Mouse (Mus musculus) kidney, postnatal 25 days (tissue): ENCODE results near the gene Sbk2.
A peak's percentile ranks its signal among the peaks of the same experiment; 100 is the strongest.

ENCODE experiments used
- DNase-seq, 2 experiments: peaks; one replicate each; pipeline ENCODE4 v3.0.0; 2021; ENCODE audit warnings: mixed read lengths in 2 of 2

Gene Sbk2

DNA sequence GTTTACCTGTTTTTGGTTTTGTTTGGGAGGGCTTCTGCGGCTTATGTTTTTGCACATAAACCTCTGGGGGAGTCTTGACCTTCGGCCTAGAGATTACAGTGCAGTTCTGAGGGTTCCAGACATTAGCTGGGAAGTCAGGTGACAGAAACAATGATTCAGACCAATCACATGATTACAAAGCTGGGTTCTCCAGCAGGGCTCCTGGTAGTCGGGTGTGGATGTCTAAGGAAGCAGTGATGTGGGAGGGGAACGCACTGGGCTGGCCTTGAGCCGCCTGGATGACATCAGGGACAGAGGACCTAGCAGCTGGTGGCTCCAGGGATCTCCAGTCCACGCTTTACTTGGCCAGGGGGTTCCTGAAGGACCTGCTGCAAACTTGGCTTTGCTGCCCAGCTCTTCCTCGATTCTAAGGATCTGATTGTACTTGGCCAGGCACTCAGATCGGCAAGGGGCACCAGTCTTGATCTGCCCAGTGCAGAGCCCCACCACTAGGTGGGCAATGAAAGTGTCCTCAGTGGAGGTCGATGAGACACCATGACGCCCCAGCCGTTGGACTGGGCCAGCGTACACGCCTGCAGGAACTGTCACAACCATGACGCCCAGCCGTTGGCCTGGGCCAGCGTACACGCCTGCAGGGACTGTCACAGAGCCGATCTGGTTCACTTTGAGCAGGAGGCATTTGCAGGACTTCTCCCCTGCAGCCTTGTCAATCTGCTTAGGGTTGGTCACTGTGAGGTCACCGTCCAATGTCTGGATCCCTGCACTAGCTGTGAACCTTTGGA is 13.5 kb downstream of the Sbk2 start:
- DNase-seq = no peak

DNA sequence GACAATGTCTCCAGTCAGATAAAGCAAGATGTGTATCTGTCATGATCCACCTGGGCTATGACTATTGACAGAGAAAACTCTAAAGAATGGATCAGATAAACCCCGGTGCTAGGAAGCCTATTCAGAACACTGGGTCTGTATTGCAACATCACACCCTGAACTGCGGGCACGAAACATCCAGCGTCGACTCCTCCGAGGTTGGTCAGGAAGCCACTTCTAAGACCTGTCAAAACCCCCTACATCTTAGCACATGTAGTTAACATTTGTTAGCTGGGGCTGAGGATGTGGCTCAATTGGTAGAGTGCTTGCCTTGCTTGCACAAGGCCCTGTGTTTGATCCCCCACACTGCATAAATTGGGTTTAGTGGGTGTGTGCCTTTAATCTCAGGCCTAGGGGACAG is 15.8 kb downstream of the Sbk2 start:
- DNase-seq = no peak

DNA sequence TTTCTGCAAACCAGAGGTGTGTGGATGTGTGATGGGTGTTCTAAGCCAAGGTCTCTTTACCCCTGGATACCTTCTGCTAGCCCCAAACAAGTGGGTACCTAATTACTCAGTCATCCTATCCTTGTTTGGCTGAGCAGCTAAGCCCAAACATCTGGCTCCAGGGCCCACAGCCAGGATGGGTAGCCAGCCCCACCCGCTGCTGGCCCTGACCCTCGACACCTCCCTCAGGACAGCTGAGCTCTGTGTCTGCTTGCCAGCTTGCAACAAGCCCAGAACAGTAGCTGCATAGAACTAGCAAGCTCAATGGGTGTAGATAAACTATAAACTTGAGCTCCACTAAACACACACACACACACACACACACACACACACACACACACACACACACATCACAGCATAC is 16.4 kb downstream of the Sbk2 start:
- DNase-seq = no peak

DNA sequence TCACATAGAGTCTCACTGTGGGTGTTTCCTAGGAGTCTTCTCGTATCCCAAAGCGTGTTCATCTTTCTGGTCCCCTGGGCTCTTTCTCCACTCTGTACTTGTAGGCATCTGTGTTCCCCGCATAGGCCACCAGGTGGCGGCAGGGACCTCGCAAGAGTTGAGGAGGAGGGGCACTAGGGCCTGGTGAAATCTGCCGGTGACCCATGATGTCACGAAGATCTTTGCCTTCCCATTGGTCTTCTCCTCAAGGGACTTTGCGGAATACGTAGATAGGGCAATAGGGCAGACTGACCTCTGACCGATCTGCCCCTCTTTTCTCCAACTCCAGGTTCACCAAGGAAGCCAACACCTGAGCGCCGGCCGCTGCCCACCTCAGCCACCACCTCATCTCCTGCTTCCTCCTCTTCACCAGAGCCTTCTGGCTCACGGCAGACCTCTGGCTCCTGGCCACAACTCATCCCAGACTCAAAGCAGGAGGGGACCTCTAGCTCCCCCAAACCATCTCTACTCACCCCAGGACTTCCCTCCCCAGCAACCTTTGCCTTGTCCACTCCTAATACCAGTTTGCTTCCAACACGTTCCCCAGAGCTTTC is 20.9 kb downstream of the Sbk2 start:
- peak; percentile 94 to 96 for DNase-seq

DNA sequence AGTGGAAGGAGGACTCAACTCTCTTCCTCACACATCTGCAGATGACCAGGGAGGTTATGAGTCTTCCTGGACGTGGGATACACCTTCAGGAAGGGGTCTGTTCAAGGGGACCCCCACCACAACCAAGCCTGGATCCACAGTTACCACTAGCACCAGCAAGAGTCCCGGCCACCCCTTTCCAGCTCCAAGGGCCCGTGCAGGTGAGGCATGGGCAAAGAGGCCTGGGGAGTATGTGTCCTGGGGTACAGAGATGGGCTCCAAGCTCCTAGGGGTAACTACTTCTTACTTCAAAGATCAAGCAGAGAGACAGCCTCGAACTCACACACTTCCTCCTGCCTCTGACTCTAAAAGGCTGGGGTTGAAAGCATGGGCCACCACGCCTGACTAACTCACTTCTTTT is 21.5 kb downstream of the Sbk2 start:
- DNase-seq = no peak

DNA sequence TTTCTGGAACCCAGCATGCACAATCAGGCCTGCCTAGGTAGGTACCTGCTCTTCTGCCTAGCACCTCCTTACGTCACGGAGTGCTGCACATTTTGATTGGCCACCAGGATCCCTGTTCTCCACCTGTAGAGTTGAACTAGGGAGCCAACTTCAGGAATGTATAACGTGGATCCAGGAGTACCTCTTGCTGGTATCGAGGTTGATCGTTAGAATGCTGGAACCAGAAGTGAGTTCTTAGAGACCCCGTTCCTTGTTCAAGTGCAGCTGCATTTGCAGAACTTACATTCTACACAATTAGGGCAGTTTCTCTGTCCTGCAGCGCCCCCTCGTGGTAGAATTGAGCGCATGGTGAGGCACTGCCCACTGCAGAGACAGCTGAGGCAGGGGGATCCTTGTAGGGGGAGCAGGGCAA is 24.1 kb downstream of the Sbk2 start:
- DNase-seq = peak; percentile 88 to 90

DNA sequence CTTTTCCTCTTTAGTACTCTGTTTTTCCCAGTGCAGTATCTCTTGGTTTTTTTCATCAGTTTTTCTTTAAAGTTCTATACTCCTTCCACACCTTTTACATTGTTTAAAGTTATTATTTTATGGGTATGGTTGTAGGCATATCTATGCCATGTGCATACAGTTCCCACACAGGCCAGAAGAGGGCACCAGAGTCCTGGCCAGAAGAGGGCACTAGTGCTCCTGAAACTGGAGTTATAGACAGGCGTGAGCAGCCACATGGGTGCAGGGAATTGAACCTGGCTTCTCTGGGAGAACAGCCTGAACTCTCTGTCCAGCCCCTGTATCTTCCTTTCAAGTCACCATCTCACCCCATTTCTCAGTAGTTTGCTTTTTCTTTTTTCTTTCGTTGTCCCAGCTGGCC is 25.8 kb downstream of the Sbk2 start:
- DNase-seq = peak; percentile 67 to 87

DNA sequence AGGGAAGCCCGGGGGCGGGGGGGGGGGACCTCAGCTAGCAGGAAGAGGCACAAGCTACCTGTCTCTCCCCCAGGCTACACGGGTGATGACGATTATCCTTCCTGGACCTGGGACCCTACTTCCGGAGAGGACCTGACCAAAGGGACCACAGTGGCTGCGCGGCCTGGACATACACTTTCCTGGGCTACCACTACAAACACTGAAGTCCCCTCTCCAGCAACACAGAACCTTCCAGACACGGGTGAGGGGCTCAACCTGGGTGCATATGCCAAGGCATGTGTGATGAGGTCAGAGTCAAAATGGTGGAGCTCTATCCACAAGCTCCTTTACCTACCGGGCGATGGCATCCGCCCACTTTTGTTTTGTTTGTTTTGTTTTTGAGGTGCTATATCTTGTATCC is 26.8 kb downstream of the Sbk2 start:
- no peak for DNase-seq

DNA sequence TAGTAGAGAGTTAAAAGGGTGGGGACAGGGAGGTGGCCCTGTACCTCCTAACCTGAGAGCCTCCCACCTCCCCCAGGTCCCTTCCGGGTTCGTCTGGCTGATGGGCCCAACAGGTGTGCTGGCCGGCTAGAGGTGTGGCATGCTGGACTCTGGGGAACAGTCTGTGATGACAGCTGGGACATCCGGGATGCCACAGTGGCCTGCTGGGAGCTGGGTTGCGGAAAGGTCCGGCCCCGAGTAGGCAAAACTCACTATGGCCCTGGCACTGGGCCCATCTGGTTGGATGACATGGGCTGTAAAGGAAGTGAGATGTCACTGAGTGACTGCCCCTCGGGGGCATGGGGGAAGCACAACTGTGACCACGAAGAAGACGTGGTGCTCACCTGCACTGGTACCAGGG is 27.4 kb downstream of the Sbk2 start:
- no peak for DNase-seq

DNA sequence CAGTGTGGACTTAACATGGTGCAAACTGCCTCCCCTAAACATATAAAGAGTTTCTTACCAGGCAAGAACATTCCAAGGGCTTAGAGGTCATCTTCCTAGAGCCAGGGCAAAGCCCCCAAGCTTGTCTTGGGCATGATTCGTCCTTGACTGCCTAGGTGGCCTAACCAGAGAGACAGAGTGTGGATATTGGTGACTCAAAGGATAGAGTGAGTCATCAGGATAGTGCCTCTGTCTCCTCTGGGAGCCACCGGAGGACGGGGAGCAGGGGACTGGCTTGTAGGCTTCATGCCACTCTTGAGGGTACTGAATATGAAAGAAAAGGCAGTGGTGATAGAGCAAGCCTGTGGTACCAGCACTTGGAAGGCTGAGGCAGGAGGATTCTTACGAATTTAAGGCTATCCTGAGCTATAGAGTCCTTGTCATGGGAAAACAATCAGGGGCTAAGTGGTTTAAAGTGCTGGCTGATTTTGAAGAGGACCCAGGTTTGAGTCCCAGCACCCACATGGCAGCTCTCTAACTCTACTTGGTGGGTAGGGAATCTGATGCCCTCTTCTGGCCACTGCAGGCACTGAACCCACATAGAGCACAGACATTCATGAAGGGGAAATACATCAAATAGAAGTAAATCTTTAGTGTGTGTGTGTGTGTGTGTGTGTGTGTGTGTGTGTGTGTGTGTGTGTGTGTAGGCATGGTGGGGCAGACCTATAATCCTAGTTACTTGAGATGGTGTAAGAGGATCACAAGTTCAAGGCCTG is 29.9 kb downstream of the Sbk2 start:
- no peak for DNase-seq

DNA sequence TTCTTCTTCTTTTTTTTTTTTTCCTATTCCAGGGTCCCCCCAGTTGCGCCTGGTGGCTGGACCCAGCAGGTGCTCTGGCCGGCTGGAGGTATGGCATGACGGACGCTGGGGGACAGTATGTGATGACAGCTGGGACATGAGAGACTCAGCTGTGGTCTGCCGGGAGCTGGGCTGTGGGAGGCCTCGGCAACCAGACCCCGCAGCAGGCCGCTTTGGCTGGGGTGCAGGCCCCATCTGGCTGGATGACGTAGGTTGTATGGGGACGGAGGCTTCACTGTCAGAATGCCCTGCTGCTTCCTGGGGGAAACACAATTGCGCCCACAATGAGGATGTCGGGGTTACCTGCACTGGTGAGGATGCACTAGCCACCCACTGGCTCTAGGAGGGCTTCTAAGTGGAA is 31.1 kb downstream of the Sbk2 start:
- DNase-seq = no peak

DNA sequence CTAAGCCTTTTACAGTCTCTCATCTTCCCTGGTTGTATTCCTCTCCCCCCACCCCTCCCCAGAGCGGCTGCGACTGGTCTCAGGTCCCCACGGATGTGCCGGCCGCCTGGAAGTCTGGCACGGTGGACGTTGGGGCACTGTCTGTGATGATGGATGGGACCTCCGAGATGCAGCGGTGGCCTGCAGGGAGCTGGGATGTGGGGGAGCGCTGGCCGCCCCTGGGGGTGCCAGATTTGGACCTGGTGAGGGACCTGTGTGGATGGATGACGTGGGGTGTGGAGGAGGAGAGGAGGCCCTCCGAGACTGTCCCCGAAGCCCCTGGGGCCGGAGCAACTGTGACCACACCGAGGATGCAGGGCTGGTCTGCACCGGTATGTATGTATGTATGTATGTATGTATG is 35.9 kb downstream of the Sbk2 start:
- DNase-seq = no peak

DNA sequence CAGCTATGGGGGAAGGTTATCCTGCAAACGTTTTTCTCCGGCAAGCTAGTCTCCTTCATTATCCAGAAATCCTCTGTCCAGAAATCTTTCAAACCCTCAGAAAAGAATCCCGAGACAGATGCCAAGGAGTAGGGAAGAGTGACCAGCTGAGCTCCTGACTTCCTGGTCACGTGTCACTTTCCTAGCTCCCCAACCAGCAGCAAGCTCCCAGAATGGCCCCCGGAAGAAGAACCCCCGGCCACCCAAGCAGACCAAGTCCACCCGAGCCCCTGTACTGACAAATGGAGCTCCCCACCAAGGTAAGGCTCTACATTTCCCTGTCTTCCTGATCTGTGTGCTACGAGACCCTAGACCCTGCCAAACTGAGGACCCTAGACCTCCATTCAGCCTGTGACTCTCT is 36.5 kb downstream of the Sbk2 start:
- no peak for DNase-seq

DNA sequence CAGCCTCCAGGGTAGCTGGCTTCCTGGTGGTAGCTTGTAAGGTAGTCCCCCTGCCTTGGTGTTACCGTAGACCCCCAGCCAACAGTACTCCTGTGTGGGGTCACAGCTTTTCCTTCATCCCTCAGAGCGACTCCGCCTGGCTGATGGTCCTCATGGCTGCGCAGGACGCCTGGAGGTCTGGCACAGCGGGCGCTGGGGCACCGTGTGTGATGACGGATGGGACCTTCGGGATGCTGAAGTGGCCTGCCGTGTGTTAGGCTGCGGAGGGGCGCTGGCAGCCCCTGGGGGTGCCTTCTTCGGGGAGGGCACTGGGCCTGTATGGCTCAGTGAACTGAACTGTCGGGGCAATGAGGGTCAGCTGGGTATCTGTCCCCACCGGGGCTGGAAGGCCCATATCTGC is 37.4 kb downstream of the Sbk2 start:
- DNase-seq = no peak

DNA sequence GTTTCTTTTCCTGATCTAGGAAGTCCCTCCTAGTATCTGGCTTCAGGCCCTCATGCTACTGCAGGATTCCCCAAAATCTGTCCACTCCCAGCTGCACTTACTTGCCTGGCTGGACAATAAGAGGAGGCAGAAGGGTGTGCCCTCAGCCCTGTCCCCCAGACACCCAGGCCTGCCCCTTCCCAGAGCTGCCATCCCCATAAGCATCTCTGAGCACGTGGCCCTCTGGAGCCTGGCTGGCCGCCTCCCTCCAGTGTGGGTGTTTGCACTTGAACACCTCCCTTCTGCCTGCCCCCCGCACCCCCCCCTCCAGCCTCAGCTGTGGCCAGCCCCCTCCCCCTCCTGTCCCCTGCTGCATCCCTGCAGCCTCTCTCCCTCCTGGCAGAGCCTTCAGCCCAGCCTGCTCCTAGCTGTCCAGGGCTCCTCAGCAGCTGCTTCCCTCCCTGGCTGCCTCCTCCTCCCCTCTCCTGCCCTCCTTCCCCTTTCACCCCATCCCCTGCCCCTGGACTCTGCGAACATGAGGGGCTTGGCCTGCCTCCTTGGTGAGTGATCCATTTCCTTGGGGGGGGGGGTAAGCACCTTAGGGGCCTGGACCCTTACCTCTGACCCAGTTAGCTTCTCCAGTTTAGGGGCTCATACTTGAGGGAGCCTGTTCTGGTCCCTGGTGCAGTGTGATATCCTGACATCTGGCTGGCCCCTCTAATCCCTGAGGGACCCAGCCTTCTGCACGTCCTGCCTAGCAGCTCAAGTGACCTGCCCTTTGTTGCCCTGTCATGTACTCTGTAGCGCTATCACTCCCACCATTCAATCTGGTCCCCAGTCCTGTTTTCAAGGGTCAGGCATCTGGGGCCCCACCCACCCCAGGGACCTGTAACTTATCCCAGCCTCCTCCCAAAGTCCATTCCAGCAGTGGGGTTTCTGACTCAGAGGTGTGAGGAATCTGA is 38.5 kb downstream of the Sbk2 start, which contains the start of gene Ssc5d:
Gene Ssc5d, plus strand, starts transcription at position 345 of the 941 bp plus-strand sequence.
- DNase-seq = peak in 1 of 2 experiments; percentile 56

DNA sequence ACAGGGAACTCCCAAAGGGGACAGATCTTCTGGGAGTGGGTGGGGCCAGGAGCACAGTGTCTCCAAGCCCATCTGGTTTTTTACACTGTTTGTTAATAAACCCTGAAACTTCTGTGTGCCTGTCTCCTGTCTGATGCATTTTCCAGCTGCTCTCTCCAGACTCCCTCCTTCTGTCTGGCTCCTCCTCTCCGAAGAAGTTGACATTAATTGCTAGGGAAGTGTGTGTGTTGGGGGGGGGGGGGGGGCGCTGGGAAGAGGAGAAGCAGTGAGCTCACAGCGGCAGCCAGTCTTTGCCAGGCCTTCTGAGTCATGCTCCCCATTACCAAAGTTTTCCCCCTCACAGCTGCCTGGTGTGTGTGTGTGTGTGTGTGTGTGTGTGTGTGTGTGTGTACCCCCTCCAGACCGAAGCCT is 39.3 kb downstream of the Sbk2 start:
- no peak for DNase-seq

DNA sequence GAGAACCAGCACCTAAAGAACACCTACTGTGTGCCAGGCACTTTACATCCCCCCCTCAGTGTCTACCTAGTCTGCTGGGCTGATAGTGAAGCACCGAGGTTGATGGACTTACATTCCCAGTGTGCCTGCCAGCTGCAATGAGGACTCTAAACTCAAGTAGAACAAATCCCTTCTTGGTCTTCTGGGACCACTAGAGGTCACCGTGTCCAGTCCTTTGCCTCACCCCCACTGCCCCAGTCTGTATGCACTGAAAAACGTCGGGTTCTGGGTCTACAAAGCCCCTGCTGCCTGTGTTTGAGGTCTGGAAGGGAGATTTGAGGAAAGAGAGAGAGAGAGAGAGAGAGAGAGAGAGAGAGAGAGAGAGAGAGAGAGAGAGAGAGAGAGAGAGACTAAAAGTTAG is 39.7 kb downstream of the Sbk2 start:
- DNase-seq = no peak

DNA sequence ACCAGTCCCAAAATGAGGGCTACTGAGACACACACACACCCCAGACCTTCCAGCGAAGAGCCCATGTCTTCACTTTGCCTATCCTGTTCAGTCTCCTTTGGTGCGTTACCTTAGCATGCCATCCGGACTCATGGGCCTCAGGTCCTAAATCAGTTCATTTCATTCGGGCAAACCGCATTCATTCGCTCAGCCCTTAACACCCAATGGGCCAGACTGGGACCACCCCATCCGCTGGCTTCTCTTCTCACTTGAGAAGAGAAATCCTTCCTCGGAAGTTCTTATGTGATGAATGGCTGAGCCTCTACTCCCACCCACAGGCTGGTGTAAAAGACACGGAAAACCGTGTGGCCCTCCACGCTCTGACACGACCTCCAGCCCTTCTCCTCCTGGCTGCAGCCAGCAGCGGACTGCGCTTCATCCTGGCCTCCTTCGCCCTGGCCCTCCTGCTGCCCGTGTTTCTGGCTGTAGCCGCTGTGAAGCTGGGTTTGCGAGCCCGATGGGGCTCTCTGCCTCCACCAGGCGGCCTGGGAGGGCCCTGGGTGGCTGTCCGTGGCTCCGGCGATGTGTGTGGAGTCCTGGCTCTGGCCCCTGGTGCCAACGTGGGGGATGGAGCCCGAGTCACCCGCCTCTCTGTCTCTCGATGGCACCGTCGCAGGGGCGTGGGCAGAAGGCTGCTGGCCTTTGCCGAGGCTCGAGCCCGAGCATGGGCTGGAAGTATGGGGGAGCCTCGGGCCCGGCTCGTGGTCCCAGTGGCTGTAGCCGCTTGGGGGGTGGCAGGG is 40.4 kb downstream of the Sbk2 start:
- DNase-seq = peak; percentile 51 to 76

DNA sequence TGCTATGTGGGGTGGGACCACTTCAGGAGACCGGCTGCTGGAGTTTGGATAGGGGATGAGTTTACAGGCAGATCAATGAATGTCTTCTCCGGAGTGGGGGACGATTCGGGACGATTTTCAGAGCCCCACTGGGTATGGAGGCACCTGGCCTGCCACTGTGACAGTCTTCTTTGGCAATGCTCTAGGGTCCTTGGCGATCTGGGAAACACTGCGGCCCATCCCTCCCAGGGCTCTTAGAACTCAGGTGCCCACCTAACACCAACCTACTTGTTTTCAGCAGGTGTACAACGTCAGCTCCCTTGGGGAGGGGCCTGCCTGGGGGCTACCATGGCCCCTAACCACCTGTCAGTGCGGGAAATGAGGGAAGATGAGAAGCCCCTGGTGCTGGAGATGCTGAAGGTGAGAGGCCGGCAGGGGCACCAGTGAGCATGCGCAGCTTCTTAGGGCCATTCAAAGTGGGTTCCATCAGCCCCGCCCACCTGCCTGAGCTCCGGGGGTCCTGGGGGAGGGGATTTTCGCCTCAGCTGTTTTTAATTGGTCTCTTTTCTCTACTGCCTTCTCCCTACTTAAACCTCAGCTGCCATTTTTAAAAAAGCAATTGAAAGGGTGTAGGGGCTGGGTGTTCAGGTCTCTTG is 41.2 kb downstream of the Sbk2 start:
- DNase-seq = peak; percentile 52 to 59

DNA sequence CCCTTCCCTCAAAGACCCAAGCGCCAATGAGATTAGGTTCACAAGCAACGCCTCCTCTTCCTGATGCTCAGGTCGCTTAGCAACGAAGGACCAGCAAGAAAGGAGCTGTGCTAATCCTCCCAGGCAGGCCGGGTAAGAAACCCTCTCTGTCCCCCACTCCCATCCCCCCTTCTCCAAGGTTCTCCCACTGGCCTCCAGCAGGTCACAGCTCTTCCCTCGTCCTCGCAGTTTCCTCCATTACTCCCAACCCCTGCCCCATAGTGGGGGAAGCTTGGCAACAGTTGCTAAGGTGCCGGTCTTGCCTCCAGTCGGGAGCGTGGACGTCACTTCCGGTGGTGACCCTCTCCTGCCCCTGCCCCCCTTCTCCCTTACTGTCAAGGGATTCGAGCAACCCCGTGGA is 41.7 kb downstream of the Sbk2 start:
- DNase-seq = peak; percentile 77 to 91

DNA sequence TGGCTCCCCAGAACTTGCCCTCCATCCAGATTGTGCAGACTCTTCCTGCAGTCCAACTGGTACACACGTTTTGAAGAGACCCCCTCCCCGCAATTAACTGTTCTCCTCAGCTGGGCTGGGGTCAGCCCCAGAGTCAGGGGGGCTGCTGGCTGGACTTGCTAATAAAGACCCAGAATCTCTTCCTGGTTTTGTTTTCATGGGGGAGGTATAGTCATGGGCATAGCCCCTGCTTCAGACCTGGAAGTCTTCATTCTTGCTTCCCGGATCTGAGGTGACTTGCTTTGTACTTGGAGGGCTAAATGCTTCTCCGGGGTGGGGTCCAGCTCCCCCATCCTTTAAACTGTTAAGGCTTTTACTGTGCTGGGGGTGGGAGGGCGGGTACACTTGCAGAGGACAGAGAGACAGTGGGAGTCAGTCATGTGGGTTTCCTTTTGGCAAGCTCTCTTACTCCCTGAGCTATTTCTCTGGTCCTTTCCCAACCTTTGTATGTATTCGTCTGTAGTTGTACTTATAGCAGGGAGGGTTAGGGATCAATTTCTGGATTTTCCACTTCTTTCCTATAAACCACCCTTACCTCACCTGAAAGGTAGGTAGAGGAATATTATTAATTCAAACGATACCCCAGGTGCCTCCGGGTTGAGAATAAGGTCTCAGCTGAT is 42.3 kb downstream of the Sbk2 start, which contains the start of gene Nat14:
Gene Nat14, plus strand, starts transcription at position 205 of the 659 bp plus-strand sequence.
- DNase-seq = no peak
